Mouse (Mus musculus) c-Kit-positive CD71-positive TER-119-negative erythroid progenitor cells, embryonic 14.5 days (primary cell): ENCODE measurements around the gene Tgfbr3.
"Not testable (repeated sequence)": the region's sequence is repeated elsewhere in the genome, so short reads cannot be mapped to it uniquely, and the experiment has no call there.

Experiments used
- DNase-seq: peaks from one replicate; pipeline ENCODE4 v3.0.0-alpha.2; 2013; ENCODE audit warnings: low read depth

Gene Tgfbr3

DNA sequence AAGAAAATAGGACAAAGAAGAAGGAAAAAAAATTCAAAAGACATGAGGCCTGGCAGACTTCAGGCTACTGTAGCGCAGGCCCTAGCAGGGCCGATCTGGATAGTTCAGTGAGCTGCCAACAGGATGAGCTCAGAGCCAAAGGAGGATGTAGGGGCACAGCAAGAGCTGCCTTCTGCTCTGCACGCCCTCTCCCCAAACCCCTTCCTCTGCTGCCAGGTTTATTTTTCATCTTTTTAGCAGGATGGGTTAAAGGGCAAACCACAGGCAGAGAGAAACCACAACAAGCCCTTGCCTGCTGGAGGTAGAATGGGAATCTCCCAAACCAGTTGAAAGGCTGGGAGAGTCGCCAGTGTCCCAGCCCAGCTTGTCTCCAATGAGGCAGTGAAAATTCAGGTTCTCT lies 10.2 kb downstream of the Tgfbr3 start:
- no peak for DNase-seq

DNA sequence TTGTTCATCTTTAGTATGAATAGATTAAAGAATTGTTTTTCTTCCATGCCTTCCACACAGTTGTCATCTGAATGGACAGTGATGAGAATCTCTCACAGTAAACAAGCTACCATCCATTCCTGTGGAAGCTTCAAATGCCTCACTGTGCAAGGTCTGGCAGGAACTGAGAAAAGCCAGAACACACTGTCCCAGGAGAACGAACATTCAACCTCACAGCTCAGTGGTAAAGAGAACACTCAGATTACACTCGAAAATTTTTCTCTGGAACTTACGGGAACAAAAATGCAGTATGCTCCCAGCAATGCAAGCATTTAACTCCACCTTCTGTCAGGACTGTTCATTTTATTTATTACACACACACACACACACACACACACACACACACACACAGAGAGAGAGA lies 13.2 kb downstream of the Tgfbr3 start:
- DNase-seq, result no peak

DNA sequence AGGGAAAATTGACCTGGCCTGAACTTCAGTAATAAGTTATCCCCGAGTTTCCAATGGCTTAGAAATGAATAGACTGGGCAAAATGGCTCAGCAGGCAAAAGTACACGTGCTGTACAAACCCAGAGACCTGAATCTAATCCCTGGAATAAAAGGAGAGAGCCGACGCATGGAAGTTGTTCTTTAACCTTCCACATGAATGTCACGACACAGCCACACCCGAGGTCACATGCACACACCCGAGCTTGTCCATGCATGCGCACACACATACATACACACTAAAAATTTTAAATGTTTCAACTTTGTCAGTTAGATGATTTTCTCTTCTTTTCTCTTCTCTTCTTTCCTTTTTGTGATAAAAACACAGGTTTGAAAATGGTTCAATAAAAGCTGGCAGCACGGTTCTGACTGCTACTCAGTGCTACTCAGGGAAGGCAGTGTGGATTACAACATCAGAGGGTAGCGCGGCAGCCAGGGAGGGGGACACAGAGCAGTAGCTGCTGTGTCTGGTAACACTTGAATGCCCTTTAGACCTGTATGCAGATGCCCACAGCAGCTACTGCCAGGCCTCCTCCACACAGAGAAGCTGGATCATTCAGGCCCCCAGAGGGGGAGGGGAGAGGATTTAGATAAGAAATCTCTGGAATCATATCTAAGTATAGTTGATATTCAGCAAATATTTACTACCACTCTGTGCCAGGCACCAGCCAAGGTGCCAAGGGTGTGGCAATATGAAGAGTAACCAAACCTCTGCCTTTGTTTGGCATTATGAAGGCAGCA lies 17.0 kb downstream of the Tgfbr3 start:
- DNase-seq, result no peak

DNA sequence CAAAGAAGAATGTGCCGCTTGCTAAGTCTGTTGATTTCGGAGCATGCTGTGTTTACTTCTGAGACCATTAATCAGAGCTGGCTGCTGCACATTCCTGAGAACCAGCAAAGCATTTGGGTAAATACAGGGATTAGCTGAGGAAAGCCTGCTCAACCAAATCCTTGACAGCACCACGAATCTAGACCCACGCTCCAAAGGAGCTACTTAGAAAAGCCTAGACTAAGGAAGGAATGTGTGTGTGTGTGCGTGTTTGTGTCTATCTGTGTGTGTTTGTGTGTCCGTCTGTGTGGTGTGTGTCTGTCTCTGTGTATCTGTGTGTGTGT lies 20.5 kb downstream of the Tgfbr3 start:
- DNase-seq, result no peak

DNA sequence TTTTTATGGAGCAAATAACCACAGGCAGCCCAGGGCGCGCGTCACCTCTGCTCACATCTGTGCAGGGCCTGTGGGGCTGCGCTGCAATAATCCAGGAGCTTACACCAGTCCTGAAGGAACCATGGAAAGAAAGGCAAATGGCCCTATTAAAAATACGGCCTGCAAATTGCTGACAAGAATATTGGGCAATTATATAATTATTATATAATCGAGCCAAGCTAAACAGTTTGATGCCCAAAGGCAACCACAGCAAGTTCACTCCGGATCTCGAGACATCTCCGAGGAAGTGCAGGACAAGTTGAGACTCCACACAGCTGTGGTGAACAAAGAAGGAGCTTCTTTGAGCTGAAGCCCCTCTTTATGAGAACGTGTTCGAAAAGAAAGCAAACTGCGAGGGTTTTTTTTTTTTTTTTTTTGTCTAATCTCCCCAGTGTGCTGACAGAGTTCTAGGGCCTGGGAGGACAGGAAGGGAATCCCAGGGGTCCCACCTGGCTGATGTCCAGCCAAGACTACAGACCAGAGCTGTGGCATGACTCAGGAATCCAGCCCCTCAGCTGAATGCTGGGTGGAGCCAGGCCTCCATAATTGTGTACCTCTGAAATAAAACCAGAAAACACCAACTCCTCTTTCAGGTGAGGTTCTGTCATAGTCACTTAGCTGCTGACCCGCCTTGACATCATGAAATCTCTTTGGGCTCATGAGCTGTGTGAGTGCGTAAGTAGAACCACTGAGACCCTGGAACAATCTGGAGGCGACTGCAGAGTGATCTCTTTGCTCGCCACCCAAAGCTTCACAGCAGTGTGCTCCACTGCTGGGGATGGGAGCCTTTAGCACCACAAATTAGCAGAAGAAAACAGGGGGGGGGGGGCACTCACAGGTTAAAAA lies 21.1 kb downstream of the Tgfbr3 start:
- no peak for DNase-seq

DNA sequence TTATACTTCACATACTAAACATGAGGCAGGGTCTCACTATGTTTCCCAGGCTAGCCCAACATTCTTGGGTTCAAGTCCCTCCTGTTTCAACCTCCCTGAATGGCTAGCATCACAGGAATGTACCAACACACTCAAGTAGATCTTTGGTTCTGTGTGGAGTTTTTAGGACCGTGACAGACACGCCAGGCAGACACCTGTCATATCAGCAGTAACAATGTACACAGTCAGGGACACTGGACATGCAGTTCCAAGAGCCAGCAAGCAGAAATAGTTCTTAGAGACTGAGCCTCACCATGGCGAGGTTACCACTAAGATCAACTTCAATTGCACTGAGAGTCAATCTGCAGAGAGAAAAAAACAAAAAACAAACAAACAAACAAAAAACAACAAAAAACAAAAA lies 22.9 kb downstream of the Tgfbr3 start:
- DNase-seq, result no peak

DNA sequence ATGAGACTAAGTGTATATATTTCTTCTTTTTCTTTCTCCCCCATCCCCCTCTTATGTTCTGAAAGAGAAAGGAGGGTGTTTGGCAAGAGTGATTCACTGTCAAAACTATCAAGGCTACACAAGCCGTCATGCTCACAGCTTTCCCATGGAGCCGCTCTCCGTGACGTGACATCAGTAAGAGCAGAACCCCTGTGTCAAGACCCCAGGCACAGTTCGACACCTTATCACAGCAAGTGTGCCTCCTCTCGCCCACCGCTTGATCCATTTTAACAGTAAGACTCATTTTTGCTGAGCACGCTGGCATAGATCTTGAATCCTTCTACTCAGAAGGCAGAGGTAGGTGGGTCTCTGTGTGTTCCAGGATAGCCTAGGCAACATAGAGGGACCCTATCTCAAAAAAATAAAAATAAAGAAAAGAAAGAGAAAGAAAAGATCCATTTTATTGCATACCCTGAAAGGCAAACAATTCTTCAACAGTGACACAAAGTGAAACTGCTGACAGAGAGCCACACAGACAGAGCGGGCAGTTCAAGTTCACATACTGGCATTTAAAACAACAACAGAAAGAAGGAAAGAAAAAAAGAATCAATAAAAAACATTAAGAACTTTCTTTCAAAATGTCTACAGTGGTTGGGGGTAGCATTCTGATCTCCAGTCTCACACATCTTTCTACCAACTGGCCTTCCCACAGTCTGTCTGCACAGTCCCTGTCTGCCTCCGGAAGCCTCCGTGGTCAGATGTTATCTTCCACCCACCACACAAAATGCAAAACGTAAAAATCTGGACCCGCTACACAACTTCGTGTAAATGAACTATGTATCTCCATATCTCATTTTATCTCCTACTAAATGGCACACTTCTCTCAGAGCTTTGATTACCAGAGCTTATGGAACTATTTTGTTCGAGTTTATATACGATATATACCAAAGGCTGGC lies 24.7 kb downstream of the Tgfbr3 start:
- no peak for DNase-seq

DNA sequence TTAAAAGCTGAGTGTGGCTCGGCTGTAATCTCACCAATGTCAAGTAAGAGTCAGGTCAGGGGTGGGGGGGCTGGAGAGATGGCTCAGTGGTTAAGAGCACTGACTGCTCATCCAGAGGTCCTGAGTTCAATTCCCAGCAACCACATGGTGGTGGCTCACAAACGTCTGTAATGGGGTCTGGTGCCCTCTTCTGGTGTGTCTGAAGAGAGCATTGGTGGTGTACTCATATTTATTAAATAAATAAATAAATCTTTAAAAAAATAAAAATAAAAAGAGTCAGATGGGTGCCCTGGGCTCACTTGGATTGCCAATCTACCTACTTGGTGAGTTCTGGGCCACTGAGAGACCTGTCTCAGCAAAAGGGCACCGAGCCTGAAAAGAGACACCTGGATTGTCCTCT lies 25.6 kb downstream of the Tgfbr3 start:
- no peak for DNase-seq

DNA sequence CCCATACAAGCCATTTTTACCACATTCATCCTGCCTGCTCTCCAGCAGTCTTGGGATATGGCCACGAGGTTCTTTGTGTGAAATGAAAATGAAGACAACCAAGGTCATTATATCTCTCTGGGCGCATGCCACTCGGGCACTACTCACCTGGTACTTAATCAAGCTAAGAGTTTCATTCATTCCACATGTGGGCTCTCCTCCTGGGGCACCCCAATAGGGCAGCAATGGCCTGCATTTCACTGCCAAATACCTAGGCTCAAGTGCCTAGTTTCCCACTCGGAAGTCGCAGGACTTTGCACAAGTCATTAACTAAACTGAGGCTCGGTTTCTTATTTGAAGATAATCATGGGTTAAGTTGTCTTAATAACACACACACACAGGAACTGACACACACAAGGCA lies 27.5 kb downstream of the Tgfbr3 start:
- no peak for DNase-seq

DNA sequence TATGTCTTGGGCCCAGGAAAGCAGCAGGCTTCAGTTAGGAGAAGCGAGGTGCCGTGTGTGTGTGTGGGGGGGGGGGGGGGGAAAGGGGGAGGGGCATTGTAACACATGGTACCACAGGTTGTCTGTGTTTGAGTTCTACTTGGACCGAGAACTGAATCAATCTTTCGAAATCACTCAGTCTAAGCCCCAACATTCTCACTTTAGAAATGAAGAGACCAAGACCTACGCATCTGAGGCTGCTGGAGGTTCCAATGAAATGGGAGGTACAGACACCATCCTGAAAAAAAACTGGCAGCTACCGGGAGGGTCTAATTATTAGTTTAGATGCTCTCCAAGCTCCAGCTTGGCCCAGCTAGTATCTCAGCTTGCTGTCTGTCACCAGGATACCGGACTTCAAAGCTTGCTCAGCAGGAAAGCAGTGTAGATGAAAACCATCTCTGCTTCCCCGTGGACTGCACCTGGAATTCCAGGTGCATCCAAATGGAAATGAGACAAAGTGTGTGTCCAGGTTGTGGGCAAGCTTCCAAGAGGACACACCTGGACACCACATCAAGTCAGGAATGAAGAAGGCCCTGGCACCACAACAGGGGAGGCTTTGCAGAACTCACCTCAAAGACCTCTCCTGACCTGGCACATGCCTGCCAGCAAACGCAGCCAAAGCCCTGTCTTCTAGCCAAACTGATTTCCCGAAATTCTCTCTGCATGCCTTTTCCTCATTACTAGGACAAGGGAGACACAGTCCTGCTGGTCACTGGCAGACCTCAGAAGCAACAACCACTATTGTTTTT lies 28.5 kb downstream of the Tgfbr3 start:
- DNase-seq, result no peak

DNA sequence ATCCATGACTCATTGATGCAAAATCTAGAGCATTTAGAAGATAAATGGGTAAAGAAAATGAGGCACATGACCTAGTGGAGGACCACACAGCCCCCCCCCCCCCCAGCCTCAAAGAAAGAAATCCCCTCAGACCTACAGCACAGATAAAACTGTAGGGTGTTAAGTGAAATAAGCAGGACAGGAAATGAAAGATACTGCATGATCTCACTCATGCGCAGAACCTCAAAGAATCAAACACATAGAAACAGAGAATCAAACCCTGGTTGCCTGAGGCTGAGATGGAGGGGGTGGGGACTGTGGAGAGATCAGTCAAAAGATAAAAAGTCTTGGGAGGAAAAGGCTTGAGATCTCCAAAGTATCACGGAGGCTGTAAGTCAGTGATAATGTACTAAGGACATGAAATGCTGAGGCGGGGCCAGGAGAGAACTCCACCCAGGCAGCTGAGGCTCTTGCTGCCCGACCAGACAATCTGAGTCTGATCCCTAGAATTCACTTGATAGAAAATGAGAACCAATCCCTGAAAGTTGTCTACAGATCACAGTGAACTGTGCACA lies 29.9 kb downstream of the Tgfbr3 start:
- peak; percentile 61 for DNase-seq

DNA sequence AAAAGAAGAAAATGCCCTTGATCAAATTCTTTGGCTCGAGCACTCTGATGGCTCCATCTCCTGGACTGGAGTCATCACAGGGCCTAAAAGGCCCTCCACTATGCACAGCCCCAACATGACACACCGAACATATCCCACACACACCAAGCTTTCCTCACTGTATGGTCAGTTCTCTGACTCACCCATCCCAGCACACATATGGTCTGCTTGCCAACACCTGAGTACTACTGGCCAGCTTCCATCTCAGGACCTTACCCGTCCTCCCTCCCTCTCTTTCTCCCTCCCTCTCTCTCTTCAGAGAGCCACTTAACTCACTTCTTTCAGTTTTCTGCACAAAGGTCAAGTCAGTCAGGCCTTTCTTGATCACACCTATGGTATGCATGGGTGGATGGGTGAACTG lies 36.0 kb downstream of the Tgfbr3 start:
- DNase-seq, result no peak

DNA sequence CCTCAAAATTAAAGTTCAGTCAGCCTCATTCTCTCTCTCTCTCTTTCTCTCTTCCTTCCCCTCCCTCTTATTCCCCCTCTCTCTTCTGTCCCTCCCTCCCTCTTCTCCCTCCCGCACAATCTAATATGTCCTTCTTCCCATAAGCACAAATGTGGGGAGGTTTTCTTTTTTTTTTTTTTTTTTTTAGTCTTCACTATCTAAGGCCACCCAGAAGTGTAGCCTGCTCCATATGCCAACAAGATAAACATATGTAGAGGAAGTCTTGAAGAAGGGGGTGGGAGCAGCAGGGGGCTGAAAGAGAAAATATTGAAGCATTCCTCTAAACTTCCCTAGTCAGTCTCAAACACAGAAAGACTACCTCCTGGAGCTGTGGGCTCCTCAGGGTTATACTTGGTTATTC lies 37.0 kb downstream of the Tgfbr3 start:
- peak; percentile 60 for DNase-seq

DNA sequence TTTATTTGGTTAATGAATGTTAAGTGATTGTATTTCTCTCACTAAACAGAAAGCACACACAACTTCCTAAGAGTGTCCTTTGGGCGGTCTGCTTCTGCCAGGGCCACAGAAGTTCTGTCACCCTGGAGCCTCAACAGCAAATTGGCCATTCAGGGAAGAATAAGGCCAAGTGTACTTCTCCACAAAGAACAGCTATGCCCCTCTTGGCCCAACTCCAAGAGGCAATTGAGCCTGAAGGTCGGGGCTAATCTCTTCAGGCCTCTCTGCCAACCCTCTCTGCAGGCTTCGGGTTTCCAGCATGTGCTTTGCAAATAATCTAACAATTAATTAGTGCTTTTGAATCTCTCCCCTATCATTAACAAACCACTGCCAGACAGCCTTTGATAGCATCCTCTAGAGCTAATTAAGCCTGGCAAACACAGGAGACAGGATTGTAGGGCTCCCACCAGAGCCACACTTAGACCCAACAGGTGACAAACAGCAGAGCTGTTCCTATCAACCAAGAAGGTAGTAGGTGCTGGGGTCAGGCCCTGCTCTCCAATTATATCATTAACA lies 37.6 kb downstream of the Tgfbr3 start:
- DNase-seq, result no peak

DNA sequence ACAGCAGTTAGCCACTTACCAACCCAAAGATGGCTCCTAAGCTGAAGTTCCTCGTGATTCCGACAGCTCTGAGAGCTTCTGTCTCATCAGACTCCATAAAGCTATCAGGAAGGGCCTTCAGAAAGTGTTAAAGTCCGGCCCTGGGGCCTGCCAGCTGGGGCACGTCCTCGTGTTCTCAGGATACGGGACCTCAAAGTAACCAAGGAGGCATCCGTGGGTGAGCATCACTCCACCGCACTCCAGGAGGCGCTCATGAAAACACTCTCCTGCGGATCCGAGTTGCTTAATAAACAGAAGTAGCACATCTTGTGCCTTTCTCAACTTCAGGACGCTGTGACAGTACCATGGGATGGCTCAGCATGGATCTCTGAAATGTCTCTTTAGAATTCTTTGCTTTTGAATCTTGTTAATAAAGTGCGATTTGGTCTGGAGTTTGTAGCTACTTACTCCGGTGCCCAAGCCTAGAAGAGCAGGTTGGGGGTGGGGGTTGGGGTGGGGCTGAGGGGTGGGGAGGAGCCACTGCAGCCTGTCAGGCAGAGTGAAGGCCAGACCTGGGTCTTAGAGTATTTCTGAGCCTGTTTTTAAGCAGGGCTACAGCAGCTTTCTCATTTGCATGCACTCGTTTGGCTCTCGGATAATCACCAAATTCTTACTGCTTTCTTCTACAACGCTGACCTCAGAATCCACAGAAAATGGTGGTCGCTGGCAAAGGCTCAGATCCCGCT lies 38.7 kb downstream of the Tgfbr3 start:
- no peak for DNase-seq

DNA sequence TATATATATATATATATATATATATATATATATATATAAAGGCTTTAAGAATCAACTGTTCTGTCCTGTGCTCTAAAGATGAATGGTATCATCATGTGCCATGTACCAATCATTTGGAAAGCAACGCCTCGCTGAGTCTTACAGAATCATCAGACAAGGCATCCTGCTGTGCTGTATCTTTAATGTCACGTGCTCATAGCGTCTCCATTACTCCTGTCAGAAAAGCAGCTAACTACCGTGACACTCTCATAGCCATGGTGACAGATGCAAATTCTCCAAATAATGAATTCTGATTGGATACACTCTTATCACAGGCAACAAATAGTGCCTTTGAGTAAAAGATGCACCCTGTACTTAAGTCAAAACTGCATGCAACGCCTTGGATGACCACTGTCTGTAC lies 40.7 kb downstream of the Tgfbr3 start:
- no peak for DNase-seq

DNA sequence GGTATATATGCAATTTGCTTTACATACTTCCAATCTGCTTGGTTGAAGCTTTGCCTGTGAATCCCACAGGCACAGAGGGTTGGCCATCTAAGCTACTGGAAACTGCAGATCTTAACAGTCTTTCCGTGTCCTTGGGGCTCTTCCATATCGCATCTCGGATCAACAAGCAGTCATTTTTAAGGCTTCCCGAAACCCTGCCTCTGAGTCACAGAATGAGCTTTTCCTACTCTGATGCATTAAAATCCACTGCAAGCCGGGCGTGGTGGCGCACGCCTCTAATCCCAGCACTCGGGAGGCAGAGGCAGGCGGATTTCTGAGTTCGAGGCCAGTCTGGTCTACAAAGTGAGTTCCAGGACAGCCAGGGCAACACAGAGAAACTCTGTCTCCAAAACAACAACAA lies 41.1 kb downstream of the Tgfbr3 start:
- DNase-seq, result not testable (repeated sequence)

DNA sequence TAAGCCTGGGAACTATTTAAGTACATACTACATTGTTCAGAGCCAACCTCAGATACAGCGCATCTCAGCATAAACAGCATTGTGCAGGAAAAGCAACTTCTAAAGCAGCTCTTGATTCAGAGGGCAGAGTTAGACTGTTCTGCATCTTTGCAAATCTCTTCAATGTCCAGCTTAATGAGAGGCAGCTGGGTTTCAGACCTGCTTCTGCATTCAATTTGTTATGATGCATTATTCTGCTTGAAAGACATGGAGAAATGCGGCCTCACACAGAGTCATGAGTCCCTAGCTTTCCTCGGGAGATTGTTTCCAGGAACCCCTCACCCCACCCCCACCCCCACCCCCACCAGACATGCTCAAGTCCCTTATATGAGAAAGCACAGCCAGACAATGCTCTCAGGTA lies 41.6 kb downstream of the Tgfbr3 start:
- no peak for DNase-seq

DNA sequence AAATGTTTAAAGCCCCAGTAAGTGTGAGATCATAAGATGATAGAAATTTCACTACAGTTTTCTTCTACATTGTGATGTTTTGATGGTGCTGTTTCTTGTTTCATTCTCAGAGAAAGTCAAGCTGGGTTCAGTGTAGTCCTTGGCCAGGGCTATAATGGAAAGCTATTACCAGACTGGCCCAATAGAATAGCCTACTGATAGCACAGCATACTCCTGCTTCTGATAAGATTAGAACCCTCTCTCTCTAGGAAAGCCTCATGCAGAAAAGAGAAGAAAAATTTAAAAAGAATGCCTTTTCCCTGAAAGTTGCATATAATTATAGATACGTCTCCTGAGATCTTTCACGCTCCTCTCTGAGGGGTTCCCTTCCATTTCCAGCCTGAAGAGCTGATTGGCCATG lies 46.0 kb downstream of the Tgfbr3 start:
- DNase-seq, result no peak

DNA sequence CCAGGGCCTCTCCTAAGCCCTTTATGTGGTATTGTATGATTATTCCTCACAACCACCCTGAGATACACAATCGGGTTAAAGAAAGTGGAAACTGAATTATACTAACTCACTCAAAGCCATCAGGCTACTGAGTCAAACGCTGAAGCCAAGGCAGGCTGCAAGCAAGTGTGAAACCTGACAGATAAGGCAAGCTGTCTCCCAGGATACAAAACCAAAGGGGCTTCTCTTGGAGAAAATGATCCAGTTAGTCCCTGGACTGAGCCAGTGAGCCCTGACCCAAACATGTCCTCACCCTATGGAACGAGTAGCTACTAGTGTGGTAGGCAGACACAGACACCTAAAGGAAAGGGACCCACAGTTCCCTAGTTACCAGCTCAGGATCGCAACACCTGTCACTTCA lies 46.4 kb downstream of the Tgfbr3 start:
- DNase-seq, result no peak
